Mouse (Mus musculus) heart, embryonic 15.5 days (tissue): ENCODE measurements around the gene Efs. TPM values are rescaled to one million over a fixed set of nuclear protein-coding genes. Genes with fewer than 3 reads are reported as not detected.
"Not testable (repeated sequence)": the region's sequence is repeated elsewhere in the genome, so short reads cannot be mapped to it uniquely, and the experiment has no call there.

Experiments
- ATAC-seq: fragments of 200-750 bp; cut with Nextera tagmentation; replicated peaks from 2 replicates; pipeline ENCODE4 v1.8.0; 2017; ENCODE audit warnings: low read depth, moderate TSS enrichment; ENCODE audit not compliant: insufficient number of reproducible peaks, insufficient read depth, low FRiP score
- H3K27ac ChIP-seq: fragments of 300-500 bp; sonication (generic); 2 replicates; pipeline ENCODE4 v1.5.1; 2015; ENCODE audit warnings: mild to moderate bottlenecking, inconsistent platforms
- H3K27me3 ChIP-seq: fragments of 300-500 bp; sonication (generic); 2 replicates; pipeline ENCODE4 v1.6.1; 2015; ENCODE audit warnings: inconsistent platforms
- H3K36me3 ChIP-seq: fragments of 300-500 bp; sonication (generic); 2 replicates; pipeline ENCODE4 v1.6.1; 2015; ENCODE audit warnings: mild to moderate bottlenecking, inconsistent platforms
- H3K4me1 ChIP-seq: fragments of 300-500 bp; sonication (generic); replicated peaks from 2 replicates; pipeline ENCODE4 v1.6.1; 2015; ENCODE audit warnings: inconsistent platforms
- H3K4me2 ChIP-seq: fragments of 300-500 bp; sonication (generic); 2 replicates; pipeline ENCODE4 v1.6.1; 2015; ENCODE audit warnings: inconsistent platforms, mild to moderate bottlenecking, moderate library complexity
- H3K4me3 ChIP-seq: fragments of 300-500 bp; sonication (generic); 2 replicates; pipeline ENCODE4 v1.5.1; 2015; ENCODE audit warnings: mild to moderate bottlenecking, inconsistent platforms
- H3K9ac ChIP-seq: fragments of 300-500 bp; sonication (generic); 2 replicates; pipeline ENCODE4 v1.6.1; 2015; ENCODE audit warnings: mild to moderate bottlenecking, inconsistent platforms
- H3K9me3 ChIP-seq: fragments of 300-500 bp; sonication (generic); replicated peaks from 2 replicates; pipeline ENCODE4 v1.6.1; 2016; ENCODE audit warnings: inconsistent platforms
- WGBS: fragments of 180-500 bp; shearing (Covaris S2); methylation state at CpG from one replicate; pipeline ENCODE4 v1.1.7; 2015; ENCODE audit warnings: mixed read lengths; 5-methylcytosine and 5-hydroxymethylcytosine counted together
- polyA plus RNA-seq: library from polyadenylated mRNA; unstranded; fragments of >200 nt; fragmentation: Nextera tagmentation; extraction: Ambion mirVana; gene quantifications from 2 replicates; pipeline ENCODE4 v1.2.1, GENCODE M21; 2015

Efs gene
- polyA plus RNA-seq, 1 experiment from 2014 or later = 10.6 TPM

GRCm38 (mm10) chr14:54961487-54961886 lies 35.6 kb upstream of the Efs start:
- Histone ChIP-seq H3K9ac (peak overlapping the region; percentile 35), H3K9me3 (no peaks in the 10 kb centered on the region), H3K36me3 (peaks cover 11% of the 10 kb centered on the region; the same call in 1 of the 2 replicates), H3K4me2 (peak overlapping the region; percentile 56), H3K4me1 (peaks cover 43% of the 10 kb centered on the region), H3K27ac (peak overlapping the region; percentile 67), H3K4me3 (peak overlapping the region; percentile 51), H3K27me3 (no peaks in the 10 kb centered on the region)
- ATAC-seq = no peak
- 48% methylated on average over 5 of the region's 5 CpGs for WGBS

GRCm38 (mm10) chr14:54960769-54961168 lies 34.8 kb upstream of the Efs start:
- Histone ChIP-seq H3K4me1 (peaks cover 45% of the 10 kb centered on the region), H3K4me3 (peak overlapping the region; percentile 51), H3K27me3 (no peaks in the 10 kb centered on the region), H3K9me3 (no peaks in the 10 kb centered on the region), H3K36me3 (peaks cover 15% of the 10 kb centered on the region; the same call in 1 of the 2 replicates), H3K27ac (peak overlapping the region; percentile 67), H3K9ac (peak overlapping the region; percentile 35), H3K4me2 (peak overlapping the region; percentile 56)
- 43% methylated on average over 10 of the region's 10 CpGs for WGBS
- no peak for ATAC-seq

- Histone ChIP-seq H3K36me3 (peaks cover 20% of the 10 kb centered on the region; the same call in 1 of the 2 replicates), H3K4me2 (peak overlapping the region; percentile 56), H3K4me1 (peaks cover 45% of the 10 kb centered on the region), H3K9ac (0 out of 2 replicates have a peak overlapping the region, but pooled peaks have one; percentile 35), H3K4me3 (peak overlapping the region; percentile 51)
- ATAC-seq, H3K27me3 ChIP-seq, H3K9me3 ChIP-seq, H3K27ac ChIP-seq: not testable (repeated sequence)
- 66% methylated on average over 12 of the region's 12 CpGs for WGBS
Measured at GRCm38 (mm10) chr14:54959853-54960613, 34.1 kb upstream of the Efs start.

GRCm38 (mm10) chr14:54959197-54959596 lies 33.3 kb upstream of the Efs start:
- no peaks in the 10 kb centered on the region for H3K27me3 ChIP-seq
- peaks cover 45% of the 10 kb centered on the region for H3K4me1 ChIP-seq
- H3K4me3 ChIP-seq = peak overlapping the region; percentile 24
- H3K36me3 ChIP-seq = peaks cover 24% of the 10 kb centered on the region; the same call in 1 of the 2 replicates
- no peak for ATAC-seq
- peak overlapping the region; percentile 56 for H3K4me2 ChIP-seq
- peak overlapping the region; percentile 7; the same call in 1 of the 2 replicates for H3K9ac ChIP-seq
- peak overlapping the region; percentile 7; the same call in 1 of the 2 replicates for H3K27ac ChIP-seq
- 70% methylated on average over 3 of the region's 3 CpGs for WGBS
- no peaks in the 10 kb centered on the region for H3K9me3 ChIP-seq

GRCm38 (mm10) chr14:54958503-54958902 lies 32.6 kb upstream of the Efs start:
- ATAC-seq = no peak
- H3K9me3 ChIP-seq = no peaks in the 10 kb centered on the region
- peak overlapping the region; percentile 35 for H3K27ac ChIP-seq
- peak overlapping the region; percentile 31; the same call in 1 of the 2 replicates for H3K9ac ChIP-seq
- peaks cover 40% of the 10 kb centered on the region for H3K4me1 ChIP-seq
- 62% methylated on average over 4 of the region's 4 CpGs for whole genome bisulfite sequencing
- H3K4me2 ChIP-seq = peak overlapping the region; percentile 37
- H3K4me3 ChIP-seq = peak overlapping the region; percentile 24
- no peaks in the 10 kb centered on the region for H3K27me3 ChIP-seq
- peaks cover 31% of the 10 kb centered on the region; the same call in 1 of the 2 replicates for H3K36me3 ChIP-seq

- 60% methylated on average over 9 of the region's 9 CpGs for WGBS
- Histone ChIP-seq H3K9ac (0 out of 2 replicates have a peak overlapping the region, but pooled peaks have one; percentile 28), H3K4me3 (peak overlapping the region; percentile 19), H3K4me1 (peaks cover 34% of the 10 kb centered on the region), H3K9me3 (no peaks in the 10 kb centered on the region), H3K36me3 (peaks cover 48% of the 10 kb centered on the region), H3K4me2 (peak overlapping the region; percentile 37), H3K27me3 (no peaks in the 10 kb centered on the region), H3K27ac (peak overlapping the region; percentile 43; the same call in 1 of the 2 replicates)
- ATAC-seq = 0 out of 2 replicates have a peak, but pooled peaks have one; percentile 17
Measured at GRCm38 (mm10) chr14:54956533-54956932, 30.6 kb upstream of the Efs start.

- Histone ChIP-seq H3K9ac (no peak overlapping the region), H3K27ac (0 out of 2 replicates have a peak overlapping the region, but pooled peaks have one; percentile 31), H3K27me3 (no peaks in the 10 kb centered on the region), H3K36me3 (peaks cover 58% of the 10 kb centered on the region), H3K4me3 (no peak overlapping the region), H3K4me1 (peaks cover 23% of the 10 kb centered on the region), H3K4me2 (no peak overlapping the region), H3K9me3 (no peaks in the 10 kb centered on the region)
- ATAC-seq = no peak
- 55% methylated on average over 3 of the region's 3 CpGs for WGBS
Measured at GRCm38 (mm10) chr14:54955481-54955880, 29.6 kb upstream of the Efs start.

- Histone ChIP-seq H3K27ac (no peak overlapping the region), H3K9ac (no peak overlapping the region)
- ATAC-seq = no peak
Measured at GRCm38 (mm10) chr14:54954474-54954873, 28.5 kb upstream of the Efs start.

GRCm38 (mm10) chr14:54953664-54954206 lies 27.8 kb upstream of the Efs start:
- H3K36me3 ChIP-seq = peaks cover 71% of the 10 kb centered on the region
- no peak overlapping the region for H3K9ac ChIP-seq
- no peaks in the 10 kb centered on the region for H3K27me3 ChIP-seq
- no peak overlapping the region for H3K4me2 ChIP-seq
- H3K4me1 ChIP-seq = peaks cover 24% of the 10 kb centered on the region
- no peaks in the 10 kb centered on the region for H3K9me3 ChIP-seq
- H3K4me3 ChIP-seq = no peak overlapping the region
- H3K27ac ChIP-seq = no peak overlapping the region
- ATAC-seq = no peak
- WGBS = 70% methylated on average over 8 of the region's 8 CpGs

More at GRCm38 (mm10) chr14:54954474-54954873, 28.5 kb upstream of the Efs start:
- no peak overlapping the region for H3K4me2 ChIP-seq
- H3K36me3 ChIP-seq = peaks cover 64% of the 10 kb centered on the region
- peaks cover 22% of the 10 kb centered on the region; the same call in 1 of the 2 replicates for H3K4me1 ChIP-seq
- 63% methylated on average over 3 of the region's 3 CpGs for WGBS
- H3K4me3 ChIP-seq = no peak overlapping the region
- H3K9me3 ChIP-seq = no peaks in the 10 kb centered on the region
- no peaks in the 10 kb centered on the region for H3K27me3 ChIP-seq

GRCm38 (mm10) chr14:54951587-54951986 lies 25.7 kb upstream of the Efs start:
- peaks cover 76% of the 10 kb centered on the region for H3K36me3 ChIP-seq
- no peaks in the 10 kb centered on the region for H3K27me3 ChIP-seq
- H3K4me2 ChIP-seq = no peak overlapping the region
- peaks cover 18% of the 10 kb centered on the region for H3K4me1 ChIP-seq
- WGBS = 83% methylated on average over 6 of the region's 6 CpGs
- no peak overlapping the region for H3K9ac ChIP-seq
- H3K27ac ChIP-seq = no peak overlapping the region
- no peak overlapping the region for H3K4me3 ChIP-seq
- ATAC-seq = no peak
- no peaks in the 10 kb centered on the region for H3K9me3 ChIP-seq

- Histone ChIP-seq H3K27me3 (no peaks in the 10 kb centered on the region), H3K9me3 (no peaks in the 10 kb centered on the region), H3K9ac (no peak overlapping the region), H3K4me2 (no peak overlapping the region), H3K4me3 (no peak overlapping the region), H3K27ac (no peak overlapping the region), H3K36me3 (peaks cover 72% of the 10 kb centered on the region), H3K4me1 (peaks cover 18% of the 10 kb centered on the region)
- no peak for ATAC-seq
- WGBS = 51% methylated on average over 12 of the region's 12 CpGs
Measured at GRCm38 (mm10) chr14:54950493-54950892, 24.6 kb upstream of the Efs start.
